Mouse (Mus musculus): ENCODE measurements at regions not wholly inside any gene's neighbourhood (a gene's known extent, or its start where the extent isn't known, plus 50 kb on each side); places are given as distances from the start of the nearest gene placed in this dataset.
A peak's percentile ranks its signal among the peaks of the same experiment; 100 is the strongest.

DNA sequence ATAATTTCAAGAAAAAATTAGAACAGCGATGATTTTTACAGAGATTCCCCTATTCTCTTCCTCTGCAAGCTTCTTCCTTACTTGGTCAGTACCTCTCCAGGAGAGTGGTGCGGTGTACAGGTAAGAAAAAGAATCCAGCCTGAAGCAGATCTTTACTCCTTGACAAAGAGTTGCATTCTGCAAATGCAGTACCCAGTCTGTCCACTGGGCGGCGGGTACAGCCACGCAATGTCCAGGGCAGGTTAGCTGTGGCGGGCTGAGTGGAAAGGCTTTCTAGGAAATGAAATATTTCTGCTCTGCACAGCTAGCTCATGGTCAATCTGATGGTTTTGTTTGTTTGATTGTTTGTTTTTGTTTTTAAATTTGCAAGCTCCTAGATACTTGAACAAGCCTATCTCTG lies 84.3 kb downstream of the Pmp22 start:
- TF ChIP-seq ZNF384 (IDR thresholded peaks at IDR 0.05; ENCODE audit: low read depth, low read length): no peak
- TF ChIP-seq MAFK (IDR thresholded peaks at IDR 0.05; ENCODE audit: insufficient read depth, low read depth, low read length): no peak
- TF ChIP-seq ZC3H11A (IDR thresholded peaks at IDR 0.05; ENCODE audit: borderline replicate concordance, low read depth, low read length): peak; percentile 43; the same call in 1 of the 2 replicates

All from ES-E14 (cell line).